Mouse (Mus musculus) mouse trophoblast stem cell (cell line): ENCODE data around the gene Tmem170b.
"Not testable (repeated sequence)": the region's sequence is repeated elsewhere in the genome, so short reads cannot be mapped to it uniquely, and the experiment has no call there.

Source experiments
- in situ Hi-C, 2 experiments: fragments of 300-500 bp; cut with MseI, MboI; formaldehyde crosslinking; loops; 2 replicates in 1 of 2; 3 replicates in 1 of 2; pipeline ENCODE4 v1.15.1; 2025

Gene Tmem170b

GRCm38 (mm10) chr13:41669951-41670350, 64.2 kb downstream of the Tmem170b start:
- in situ Hi-C loops, result no loop called here

GRCm38 (mm10) chr13:41670386-41671130, 64.9 kb downstream of the Tmem170b start:
- in situ Hi-C loops, result no loop called here

GRCm38 (mm10) chr13:41671136-41671705, 65.5 kb downstream of the Tmem170b start:
- in situ Hi-C loops, result no loop called here

GRCm38 (mm10) chr13:41672904-41673303, 67.2 kb downstream of the Tmem170b start:
- in situ Hi-C loops, result not testable (repeated sequence)

GRCm38 (mm10) chr13:41673541-41673940, 67.8 kb downstream of the Tmem170b start:
- in situ Hi-C loops, result no loop called here

GRCm38 (mm10) chr13:41674608-41675007, 68.9 kb downstream of the Tmem170b start:
- in situ Hi-C loops, result not testable (repeated sequence)

GRCm38 (mm10) chr13:41675498-41675897, 69.8 kb downstream of the Tmem170b start:
- in situ Hi-C loops, result no loop called here

- in situ Hi-C loops, result no loop called here
Measured at GRCm38 (mm10) chr13:41675966-41676835, 70.5 kb downstream of the Tmem170b start.

- in situ Hi-C loops, result no loop called here
Measured at GRCm38 (mm10) chr13:41676836-41677186, 71.1 kb downstream of the Tmem170b start.

- in situ Hi-C loops, result no loop called here
Measured at GRCm38 (mm10) chr13:41680854-41681549, 75.3 kb downstream of the Tmem170b start.

- in situ Hi-C loops, result no loop called here
Measured at GRCm38 (mm10) chr13:41682341-41683119, 76.8 kb downstream of the Tmem170b start.

- in situ Hi-C loops, result no loop called here
Measured at GRCm38 (mm10) chr13:41683356-41684012, 77.8 kb downstream of the Tmem170b start.

- in situ Hi-C loops, result no loop called here
Measured at GRCm38 (mm10) chr13:41685499-41685898, 79.8 kb downstream of the Tmem170b start.

- in situ Hi-C loops, result no loop called here
Measured at GRCm38 (mm10) chr13:41689055-41689454, 83.3 kb downstream of the Tmem170b start.

GRCm38 (mm10) chr13:41689598-41690045, 83.9 kb downstream of the Tmem170b start:
- in situ Hi-C loops, result no loop called here
